Mouse (Mus musculus): ENCODE results near the gene Rarg. TPM values are rescaled to one million over a fixed set of nuclear protein-coding genes. Genes with fewer than 3 reads are reported as not detected.
A peak's percentile ranks its signal among the peaks of the same experiment; 100 is the strongest.

Gene Rarg
- total RNA-seq, 2 experiments from 2014 or later, result 9.3 to 11.4 TPM

DNA sequence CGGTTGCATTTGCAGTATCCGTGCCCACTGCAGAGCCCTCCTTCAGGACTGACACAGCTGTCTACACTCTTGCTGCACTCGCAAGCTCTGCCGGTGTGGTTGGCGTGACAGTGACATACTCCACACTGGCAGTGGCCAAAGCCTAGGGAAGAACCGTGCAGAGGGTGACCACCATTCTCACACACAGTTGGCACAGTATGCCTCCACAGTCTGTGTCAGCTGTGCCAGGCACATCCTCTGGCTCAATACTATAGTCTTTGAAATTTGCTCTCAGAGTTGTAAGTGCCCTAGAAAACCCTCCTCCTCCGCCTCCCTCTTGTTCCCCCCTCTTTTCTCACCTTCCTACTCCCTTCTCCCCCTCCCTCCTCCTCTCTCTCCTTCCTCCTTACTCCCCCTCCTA, 40.0 kb downstream of the Rarg start:
- intact Hi-C loops (cut with DNase I), result no loop called here
- no peak for DNase-seq (ENCODE audit: extremely low spot score in 1 of 2, low spot score in 2 of 2)

DNA sequence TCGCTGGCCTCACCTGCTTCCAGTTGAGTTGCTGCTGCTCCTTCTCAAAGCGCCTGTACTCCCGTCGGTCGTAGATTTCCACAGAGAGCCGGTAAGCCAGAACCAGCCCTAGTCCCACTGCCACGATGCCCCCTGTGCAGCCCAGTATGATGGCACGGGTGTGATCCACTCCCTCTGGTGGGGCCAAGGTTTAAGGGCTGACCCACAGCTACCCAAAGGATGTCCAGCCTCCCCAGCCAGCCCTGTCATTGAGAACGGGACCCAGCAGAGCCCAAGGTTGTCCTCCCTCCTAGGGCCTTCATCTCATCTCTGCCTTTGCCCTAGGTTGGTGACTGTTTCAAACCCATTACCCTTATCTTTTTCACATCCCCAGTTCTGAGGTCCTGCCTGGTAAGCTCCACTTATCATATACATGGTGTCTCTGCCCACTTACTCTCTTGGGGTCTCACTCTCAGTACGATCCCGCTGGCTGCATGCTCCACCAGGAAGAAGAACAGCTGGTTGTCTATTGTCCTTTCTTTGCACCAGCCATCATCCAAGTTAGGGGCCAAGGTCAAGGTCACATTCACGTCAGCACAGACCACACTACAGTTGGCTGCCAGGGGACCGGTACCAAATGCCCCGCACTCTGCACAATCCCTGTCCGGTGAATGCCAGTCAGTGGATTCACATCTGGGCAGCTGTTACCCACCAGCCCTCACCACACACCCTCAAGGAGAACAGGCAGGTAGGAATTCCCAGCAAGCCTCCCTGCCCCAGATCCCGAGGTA, 40.7 kb downstream of the Rarg start:
- intact Hi-C loops (cut with DNase I), result no loop called here

GRCm38 (mm10) chr15:102215624-102216023, 41.7 kb downstream of the Rarg start:
- DNase-seq (ENCODE audit: extremely low spot score in 1 of 2, low spot score in 2 of 2), result no peak
- intact Hi-C loops (cut with DNase I), result no loop called here

More for the DNA sequence above, 40.7 kb downstream of the Rarg start:
- no peak for DNase-seq (ENCODE audit: extremely low spot score in 1 of 2, low spot score in 2 of 2)

DNA sequence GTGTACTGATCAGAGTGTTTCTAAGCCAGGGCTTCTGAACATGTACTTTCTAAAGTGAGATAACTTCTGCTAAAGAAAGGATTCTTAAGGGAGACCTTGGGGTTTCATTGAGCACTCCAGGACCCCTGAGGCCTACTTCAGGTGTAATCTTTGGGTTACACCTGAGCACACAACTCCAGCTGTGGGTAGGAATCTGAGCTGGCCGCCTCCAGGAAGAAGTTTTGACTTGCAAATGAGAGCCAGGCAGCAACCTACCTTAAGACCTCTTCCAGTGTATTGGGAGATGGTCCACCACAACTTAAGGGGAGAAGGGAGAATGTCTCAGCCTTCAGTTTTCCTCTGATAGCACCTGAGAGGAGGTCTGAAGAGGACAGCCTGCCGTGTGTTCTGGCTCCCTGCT, 43.2 kb downstream of the Rarg start:
- DNase-seq (ENCODE audit: extremely low spot score in 1 of 2, low spot score in 2 of 2), result no peak
- intact Hi-C loops (cut with DNase I), result no loop called here

DNA sequence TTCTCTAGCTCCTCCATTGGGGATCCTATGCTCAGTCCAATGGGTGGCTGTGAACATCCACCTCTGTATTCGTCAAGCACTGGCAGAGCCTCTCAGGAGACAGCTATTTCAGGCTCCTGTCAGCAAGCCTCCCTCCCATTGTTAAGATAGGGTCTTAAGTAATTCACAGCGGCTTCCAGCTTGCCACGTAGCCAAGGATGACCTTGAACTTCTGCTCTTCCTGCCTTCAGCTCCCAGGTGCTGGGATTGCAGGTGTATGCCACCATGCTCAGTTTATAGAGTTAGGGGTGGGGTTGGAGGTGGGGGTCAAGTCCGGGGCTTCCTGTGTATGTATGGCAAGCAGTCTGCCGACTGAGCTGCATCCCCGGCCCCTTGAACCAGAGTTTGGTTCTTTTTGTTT, 45.4 kb downstream of the Rarg start:
- intact Hi-C loops (cut with DNase I), result no loop called here
- DNase-seq (ENCODE audit: extremely low spot score in 1 of 2, low spot score in 2 of 2), result no peak

DNA sequence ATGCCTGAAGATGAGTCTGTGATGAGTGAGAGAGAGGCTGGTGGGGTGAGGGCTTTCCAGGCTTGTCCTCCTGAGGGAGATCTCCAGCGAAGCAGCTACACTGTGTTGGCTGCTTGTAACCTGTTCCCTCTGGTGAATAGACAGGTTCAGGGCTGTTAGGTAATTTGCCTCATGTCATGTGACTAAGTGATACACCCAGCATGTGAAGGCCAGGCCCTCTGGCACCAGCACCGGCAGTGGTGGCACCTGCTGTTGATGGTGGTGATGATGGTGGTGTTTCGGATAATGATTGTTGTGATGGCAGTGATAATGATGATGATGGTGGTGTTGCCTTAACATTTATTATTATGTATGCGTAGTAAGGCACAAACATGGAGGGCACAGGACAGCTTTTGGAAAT, 46.5 kb downstream of the Rarg start:
- DNase-seq (ENCODE audit: extremely low spot score in 1 of 2, low spot score in 2 of 2), result no peak
- intact Hi-C loops (cut with DNase I), result no loop called here

DNA sequence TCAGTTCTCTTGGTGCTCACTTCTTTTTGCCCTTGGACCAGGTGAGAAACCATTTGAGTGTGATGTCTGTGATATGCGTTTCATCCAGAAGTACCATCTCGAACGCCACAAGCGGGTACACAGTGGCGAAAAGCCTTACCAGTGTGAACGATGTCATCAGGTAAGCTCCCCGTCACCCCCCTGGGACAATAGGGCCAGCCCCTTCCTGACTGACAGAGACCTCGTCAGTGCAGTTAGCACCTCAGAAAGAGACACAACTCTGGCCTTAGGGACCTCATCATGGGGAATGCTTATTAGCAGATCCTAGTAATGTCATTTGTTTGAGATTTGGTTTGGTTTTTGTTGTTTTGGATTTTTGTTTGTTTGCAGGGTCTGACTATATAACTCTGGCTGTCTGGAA, 48.2 kb downstream of the Rarg start:
- intact Hi-C loops (cut with DNase I), result no loop called here

DNA sequence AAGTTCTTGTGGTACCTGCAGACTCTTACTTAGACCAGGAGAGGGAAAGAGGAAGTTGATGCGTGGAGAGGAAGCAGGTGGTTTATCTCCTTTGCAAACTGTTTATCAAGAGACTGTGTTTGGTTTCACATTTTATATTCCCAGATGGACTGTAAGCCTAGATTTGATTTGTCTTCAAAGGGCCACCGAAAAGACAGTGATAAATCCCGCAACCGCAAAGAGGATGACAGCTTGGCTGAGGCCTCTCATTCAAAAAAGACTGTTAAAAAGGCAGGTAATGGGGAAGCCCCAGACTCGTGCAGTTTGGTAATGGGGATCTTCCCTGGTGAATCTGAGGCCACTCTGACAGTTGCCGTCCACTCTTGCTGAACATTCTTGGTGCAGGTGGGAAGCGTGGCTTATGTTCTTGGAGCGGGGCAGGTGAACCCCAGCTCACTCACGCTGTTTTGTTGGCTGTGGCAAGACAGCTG, 49.2 kb downstream of the Rarg start:
- intact Hi-C loops (cut with DNase I), result no loop called here
- no peak for DNase-seq (ENCODE audit: extremely low spot score in 1 of 2, low spot score in 2 of 2)

More for the DNA sequence above, 48.2 kb downstream of the Rarg start:
- DNase-seq (ENCODE audit: extremely low spot score in 1 of 2, low spot score in 2 of 2), result no peak

DNA sequence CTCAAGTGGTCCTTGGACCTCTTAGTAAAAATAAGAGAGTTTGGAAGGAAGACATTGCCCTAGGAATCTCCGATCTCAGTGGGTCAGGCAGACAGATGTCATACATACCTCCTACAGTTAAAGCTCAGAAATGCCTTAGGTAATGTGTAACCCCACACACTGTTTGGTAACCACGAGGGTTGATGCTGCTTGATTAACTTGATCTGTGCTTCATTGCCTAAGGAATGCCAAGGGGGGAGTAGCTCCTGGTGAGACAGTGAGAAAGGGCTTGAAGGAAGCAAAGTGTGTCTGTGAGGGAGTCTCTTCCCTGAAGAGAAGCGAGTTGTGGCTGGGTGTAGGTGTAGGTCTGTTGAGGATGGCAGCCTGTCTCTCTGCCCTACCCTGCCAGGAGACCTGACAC, 50.0 kb downstream of the Rarg start:
- intact Hi-C loops (cut with DNase I), result no loop called here
- no peak for DNase-seq (ENCODE audit: extremely low spot score in 1 of 2, low spot score in 2 of 2)

GRCm38 (mm10) chr15:102205779-102206178, 51.5 kb downstream of the Rarg start:
- peak; percentile 58 to 72 for DNase-seq (ENCODE audit: extremely low spot score in 1 of 2, low spot score in 2 of 2)
- intact Hi-C loops (cut with DNase I), result no loop called here

- no peak for DNase-seq (ENCODE audit: extremely low spot score in 1 of 2, low spot score in 2 of 2)
- intact Hi-C loops (cut with DNase I), result no loop called here
These were observed 52.4 kb downstream of the Rarg start, which contains the start of gene Csad for GRCm38 (mm10) chr15:102204674-102205505. Csad (minus strand) TSS chr15:102204724.

DNA sequence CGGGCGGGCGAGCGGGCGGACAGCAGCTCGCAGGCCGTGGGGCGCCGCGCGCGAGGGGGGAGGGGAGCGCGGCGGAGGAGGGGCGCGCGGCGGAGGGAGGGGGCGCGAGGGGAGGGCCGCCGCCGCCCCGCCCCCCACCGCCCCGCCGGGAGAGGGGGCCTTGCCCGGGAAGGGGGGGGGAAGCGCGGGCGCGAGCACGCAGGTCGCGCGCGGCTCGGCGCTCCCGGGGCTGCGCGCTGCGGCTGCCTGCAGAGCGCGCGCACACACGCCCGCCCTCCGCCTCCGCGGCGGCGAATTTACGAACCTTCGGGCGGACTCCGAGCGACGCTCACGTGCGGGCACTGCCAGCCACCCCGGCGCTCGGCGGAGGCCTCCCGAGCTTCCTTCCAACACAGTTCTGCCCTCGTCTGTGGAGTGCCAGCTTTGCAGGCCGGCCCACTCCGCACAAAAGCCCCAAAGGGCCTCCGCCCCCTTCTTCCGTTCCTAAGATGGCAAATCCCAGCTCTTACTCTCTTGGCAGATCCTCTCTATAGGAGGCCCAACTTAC, 53.4 kb downstream of the Rarg start:
- peak; percentile 41 to 80 for DNase-seq (ENCODE audit: extremely low spot score in 1 of 2, low spot score in 2 of 2)
- intact Hi-C loops (cut with DNase I), result no loop called here

- DNase-seq (ENCODE audit: extremely low spot score in 1 of 2, low spot score in 2 of 2), result peak; percentile 93 to 99
These were observed 54.1 kb downstream of the Rarg start, which contains the start of gene Zfp740 for GRCm38 (mm10) chr15:102202971-102203834. Zfp740 (plus strand) TSS chr15:102203249.

DNA sequence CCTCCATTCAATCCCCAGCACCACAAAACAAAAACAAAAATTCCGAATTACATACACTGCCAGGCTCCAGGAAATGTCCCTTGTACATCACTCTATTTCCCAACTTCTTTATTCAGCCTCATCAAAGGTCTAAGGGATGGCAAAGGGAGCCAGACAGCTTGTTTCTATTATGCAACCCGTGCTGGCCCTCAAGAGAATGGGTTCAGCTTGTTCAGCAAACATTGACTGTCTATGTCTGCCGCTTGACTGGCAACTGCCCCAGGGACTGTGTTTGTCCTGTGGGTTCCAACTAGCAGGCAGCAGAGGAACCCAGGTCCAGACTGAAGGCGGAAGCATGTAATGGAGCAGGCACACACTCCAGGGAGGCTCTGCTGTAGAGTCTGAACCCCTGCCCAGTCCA, 58.5 kb downstream of the Rarg start:
- no peak for DNase-seq (ENCODE audit: extremely low spot score in 1 of 2, low spot score in 2 of 2)
- intact Hi-C loops (cut with DNase I), result no loop called here

More at GRCm38 (mm10) chr15:102202971-102203834, 54.1 kb downstream of the Rarg start, which contains the start of gene Zfp740:
- intact Hi-C loops (cut with DNase I), result no loop called here

DNA sequence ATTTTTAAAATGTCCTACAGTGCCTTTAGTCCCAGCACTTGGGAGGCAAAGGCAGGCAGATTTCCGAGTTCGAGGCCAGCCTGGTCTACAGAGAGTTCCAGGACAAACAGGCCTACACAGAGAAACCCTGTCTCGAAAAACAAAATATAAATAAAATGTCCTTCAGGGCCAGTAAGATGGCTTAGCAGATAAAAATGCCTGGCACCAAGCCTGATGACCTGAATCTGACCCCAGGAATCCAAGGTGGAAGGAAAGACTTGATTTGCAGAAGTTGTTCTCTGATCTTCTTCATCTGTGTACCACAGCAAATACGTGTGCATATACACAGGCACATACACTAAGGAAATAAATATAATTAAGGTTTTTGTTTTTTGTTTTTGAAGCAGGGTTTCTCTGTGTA, 61.9 kb downstream of the Rarg start:
- DNase-seq (ENCODE audit: extremely low spot score in 1 of 2, low spot score in 2 of 2), result no peak
- intact Hi-C loops (cut with DNase I), result no loop called here

GRCm38 (mm10) chr15:102194439-102194838, 62.9 kb downstream of the Rarg start:
- DNase-seq (ENCODE audit: extremely low spot score in 1 of 2, low spot score in 2 of 2), result no peak
- intact Hi-C loops (cut with DNase I), result no loop called here

GRCm38 (mm10) chr15:102193652-102194051, 63.7 kb downstream of the Rarg start:
- DNase-seq (ENCODE audit: extremely low spot score in 1 of 2, low spot score in 2 of 2), result no peak
- intact Hi-C loops (cut with DNase I), result no loop called here

DNA sequence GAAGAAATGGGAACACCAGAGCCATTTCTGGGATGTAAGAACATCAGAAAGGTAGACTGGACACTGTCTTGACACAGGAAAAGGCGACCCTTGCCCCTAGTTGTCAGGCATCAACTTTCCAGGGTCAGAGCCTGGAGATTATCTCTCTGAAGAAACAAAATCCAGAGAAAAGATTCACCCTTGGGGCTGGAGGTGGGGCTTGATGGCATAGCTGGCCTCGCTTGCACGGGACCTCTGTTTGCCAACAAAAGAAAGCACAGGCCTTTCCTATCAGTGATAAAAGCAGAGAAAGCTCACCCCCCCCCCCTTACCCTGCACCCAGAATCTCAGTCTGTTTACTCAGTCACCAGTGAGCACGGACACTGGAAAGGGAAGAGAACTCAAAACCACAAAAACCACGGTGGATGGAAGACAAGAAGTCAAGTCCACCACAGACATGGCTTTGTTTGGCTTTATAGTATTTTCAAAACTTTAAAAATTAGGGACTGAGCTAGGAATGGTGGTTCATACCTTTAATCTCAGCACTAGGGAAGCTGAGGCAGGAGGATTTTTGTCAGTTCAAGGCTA, 64.4 kb downstream of the Rarg start:
- no peak for DNase-seq (ENCODE audit: extremely low spot score in 1 of 2, low spot score in 2 of 2)
- intact Hi-C loops (cut with DNase I), result no loop called here

Data from left cerebral cortex, postnatal 10 days (tissue).